Mouse (Mus musculus) embryonic facial prominence, embryonic 12.5 days (tissue): ENCODE data around the gene Sigirr. TPM values are rescaled to one million over a fixed set of nuclear protein-coding genes. Genes with fewer than 3 reads are reported as not detected.
A peak's percentile ranks its signal among the peaks of the same experiment; 100 is the strongest.

Source experiments
- ATAC-seq: fragments of 200-750 bp; cut with Nextera tagmentation; 2 replicates; pipeline ENCODE4 v1.8.0; 2017; ENCODE audit not compliant: insufficient number of reproducible peaks, insufficient read depth, low FRiP score, low TSS enrichment
- H3K27ac ChIP-seq: fragments of 300-500 bp; sonication (generic); 2 replicates; pipeline ENCODE4 v1.5.1; 2016; ENCODE audit warnings: mild to moderate bottlenecking
- H3K27me3 ChIP-seq: fragments of 300-500 bp; sonication (generic); 2 replicates; pipeline ENCODE4 v1.6.1; 2016; ENCODE audit warnings: mild to moderate bottlenecking, moderate library complexity
- H3K36me3 ChIP-seq: fragments of 300-500 bp; sonication (generic); 2 replicates; pipeline ENCODE4 v1.6.1; 2016; ENCODE audit warnings: mild to moderate bottlenecking
- H3K4me1 ChIP-seq: fragments of 300-500 bp; sonication (generic); 2 replicates; pipeline ENCODE4 v1.6.1; 2016
- H3K4me2 ChIP-seq: fragments of 300-500 bp; sonication (generic); replicated peaks from 2 replicates; pipeline ENCODE4 v1.6.1; 2016; ENCODE audit warnings: mild to moderate bottlenecking, moderate library complexity
- H3K4me3 ChIP-seq: fragments of 300-500 bp; sonication (generic); 2 replicates; pipeline ENCODE4 v1.5.1; 2016; ENCODE audit warnings: mild to moderate bottlenecking
- H3K9ac ChIP-seq: fragments of 300-500 bp; sonication (generic); 2 replicates; pipeline ENCODE4 v1.6.1; 2016; ENCODE audit warnings: mild to moderate bottlenecking, moderate library complexity
- H3K9me3 ChIP-seq: fragments of 300-500 bp; sonication (generic); 2 replicates; pipeline ENCODE4 v1.6.1; 2016; ENCODE audit warnings: mild to moderate bottlenecking, moderate library complexity
- WGBS: fragments of 180-500 bp; shearing (Covaris S2); methylation state at CpG from one replicate; pipeline ENCODE4 v1.1.7; 2016; 5-methylcytosine and 5-hydroxymethylcytosine counted together
- polyA plus RNA-seq: library from polyadenylated mRNA; unstranded; fragments of >200 nt; fragmentation: Nextera tagmentation; extraction: Ambion mirVana; gene quantifications from 2 replicates; pipeline ENCODE4 v1.2.1, GENCODE M21; 2016

Gene Sigirr
- polyA plus RNA-seq, 1 experiment from 2014 or later: 1.9 TPM

- Histone ChIP-seq H3K4me1 (peaks cover 17% of the 10 kb centered on the region; the same call in 1 of the 2 replicates), H3K4me3 (no peak overlapping the region), H3K36me3 (no peaks in the 10 kb centered on the region), H3K4me2 (peak overlapping the region; percentile 67), H3K9ac (no peak overlapping the region), H3K27me3 (no peaks in the 10 kb centered on the region), H3K9me3 (no peaks in the 10 kb centered on the region), H3K27ac (peak overlapping the region; percentile 58; the same call in 1 of the 2 replicates)
- WGBS: 69% methylated on average over 6 of the region's 6 CpGs
- 0 out of 2 replicates have a peak, but pooled peaks have one; percentile 1 for ATAC-seq
These were observed 53.3 kb downstream of the Sigirr start for GRCm38 (mm10) chr7:141046931-141047580.

- no peaks in the 10 kb centered on the region for H3K9me3 ChIP-seq
- no peaks in the 10 kb centered on the region for H3K27me3 ChIP-seq
- WGBS: 41% methylated on average over 4 of the region's 4 CpGs
These were observed 57.8 kb downstream of the Sigirr start for GRCm38 (mm10) chr7:141042539-141042938.

GRCm38 (mm10) chr7:141041661-141042060, 58.7 kb downstream of the Sigirr start:
- Histone ChIP-seq H3K27me3 (no peaks in the 10 kb centered on the region), H3K36me3 (no peaks in the 10 kb centered on the region), H3K27ac (peak overlapping the region; percentile 66), H3K4me1 (peaks cover 3% of the 10 kb centered on the region; the same call in 1 of the 2 replicates), H3K4me2 (no peak overlapping the region), H3K9ac (no peak overlapping the region), H3K9me3 (no peaks in the 10 kb centered on the region), H3K4me3 (no peak overlapping the region)
- ATAC-seq: no peak
- WGBS: 11% methylated on average over 5 of the region's 5 CpGs

More at GRCm38 (mm10) chr7:141042539-141042938, 57.8 kb downstream of the Sigirr start:
- peaks cover 11% of the 10 kb centered on the region for H3K4me1 ChIP-seq
- H3K4me3 ChIP-seq: no peak overlapping the region
- H3K9ac ChIP-seq: peak overlapping the region; percentile 24; the same call in 1 of the 2 replicates
- H3K36me3 ChIP-seq: no peaks in the 10 kb centered on the region
- 0 out of 2 replicates have a peak overlapping the region, but pooled peaks have one; percentile 57 for H3K27ac ChIP-seq
- no peak overlapping the region for H3K4me2 ChIP-seq
- ATAC-seq: no peak

Other genes starting within 250 kb of the Sigirr start
- gene Gm45785, start 244.2 kb downstream of the Sigirr start, polyA plus RNA-seq: not detected in 2 replicates
- gene Ric8a, start 243.6 kb downstream of the Sigirr start, polyA plus RNA-seq: 69.2 and 76.6 TPM in 2 replicates
- 36.0 and 44.3 TPM in 2 replicates for gene Bet1l, start 243.0 kb downstream of the Sigirr start, polyA plus RNA-seq
- 274 and 291 TPM in 2 replicates for gene Psmd13, start 218.6 kb downstream of the Sigirr start, polyA plus RNA-seq
- 25.3 and 26.1 TPM in 2 replicates for gene Sirt3, start 218.3 kb downstream of the Sigirr start, polyA plus RNA-seq
- 2.4 TPM in 2 replicates for gene Cox8b, start 200.1 kb downstream of the Sigirr start, polyA plus RNA-seq
- 0.13 and 0.23 TPM in 2 replicates for gene Nlrp6, start 179.7 kb downstream of the Sigirr start, polyA plus RNA-seq
- gene Pgghg, start 159.2 kb downstream of the Sigirr start, polyA plus RNA-seq: 23.0 and 24.4 TPM in 2 replicates
- gene Ifitm5, start 150.3 kb downstream of the Sigirr start, polyA plus RNA-seq: 4.2 and 4.5 TPM in 2 replicates
- 0.65 TPM in 1 of 2 replicates, not detected in the other for gene Gm45717, start 144.6 kb downstream of the Sigirr start, polyA plus RNA-seq
- 864 and 899 TPM in 2 replicates for gene Ifitm2, start 144.6 kb downstream of the Sigirr start, polyA plus RNA-seq
- gene Ifitm1, start 133.4 kb downstream of the Sigirr start, polyA plus RNA-seq: 35.5 and 37.6 TPM in 2 replicates
- gene Ifitm3, start 89.8 kb downstream of the Sigirr start, polyA plus RNA-seq: 48.0 and 52.4 TPM in 2 replicates
- 0.43 TPM in 1 of 2 replicates, not detected in the other for gene Ifitm6, start 82.6 kb downstream of the Sigirr start, polyA plus RNA-seq
- not detected in 2 replicates for gene Gm17387, start 71.4 kb downstream of the Sigirr start, polyA plus RNA-seq
- 35.2 and 39.2 TPM in 2 replicates for gene B4galnt4, start 39.5 kb downstream of the Sigirr start, polyA plus RNA-seq
- gene Pkp3, start 22.4 kb downstream of the Sigirr start, polyA plus RNA-seq: 13.3 and 16.2 TPM in 2 replicates
- gene Ano9, start 17.2 kb upstream of the Sigirr start, polyA plus RNA-seq: 2.2 and 2.5 TPM in 2 replicates
- gene Ptdss2, start 21.8 kb upstream of the Sigirr start, polyA plus RNA-seq: 82.2 and 84.7 TPM in 2 replicates
- gene Rnh1, start 72.3 kb upstream of the Sigirr start, polyA plus RNA-seq: 87.9 and 88.1 TPM in 2 replicates
- gene Hras, start 93.4 kb upstream of the Sigirr start, polyA plus RNA-seq: 91.0 and 111 TPM in 2 replicates
- gene Lrrc56, start 93.6 kb upstream of the Sigirr start, polyA plus RNA-seq: 12.1 and 13.4 TPM in 2 replicates
- gene Lmntd2, start 113.5 kb upstream of the Sigirr start, polyA plus RNA-seq: 3.9 TPM in 2 replicates
- gene Rassf7, start 115.3 kb upstream of the Sigirr start, polyA plus RNA-seq: 38.6 and 42.3 TPM in 2 replicates
- 87.1 and 99.9 TPM in 2 replicates for gene Phrf1, start 128.2 kb upstream of the Sigirr start, polyA plus RNA-seq
- gene Irf7, start 165.9 kb upstream of the Sigirr start, polyA plus RNA-seq: 0.99 and 1.1 TPM in 2 replicates
- gene Cdhr5, start 176.2 kb upstream of the Sigirr start, polyA plus RNA-seq: not detected in 2 replicates
- gene Sct, start 178.6 kb upstream of the Sigirr start, polyA plus RNA-seq: 4.0 and 5.0 TPM in 2 replicates
- gene Drd4, start 191.4 kb upstream of the Sigirr start, polyA plus RNA-seq: 1.7 and 2.3 TPM in 2 replicates
- 75.4 and 83.4 TPM in 2 replicates for gene Deaf1, start 227.1 kb upstream of the Sigirr start, polyA plus RNA-seq
- 54.3 and 56.7 TPM in 2 replicates for gene Tmem80, start 227.2 kb upstream of the Sigirr start, polyA plus RNA-seq
- 5.6 and 5.7 TPM in 2 replicates for gene Eps8l2, start 238.3 kb upstream of the Sigirr start, polyA plus RNA-seq